Comparison of ENCODE assay signal across 27 mouse cellular contexts in genomic region chr14:47302885-47303680, GRCm38 (mm10). TPM values are rescaled to one million over a fixed set of nuclear protein-coding genes. Genes with fewer than 3 reads are reported as not detected.
DNase-seq lines count a peak whose midpoint lies in the region; ATAC-seq and TF ChIP-seq lines count a peak whose summit lies in the region.
"Had no signal": no experiment of that assay in that cellular context is flagged by ENCODE, and none has a peak within 500 bp of the region (broad histone marks: within the 10 kb centered on the region; RNA-seq: fewer than 3 reads in every experiment).

No protein-coding gene starts in this region.

- TF ChIP-seq EP300 in liver, postnatal 0 days (IDR thresholded peaks at IDR 0.05; ENCODE audit: low read depth): no peak

- H3K27me3 ChIP-seq in intestine, postnatal 0 days (replicated peaks; ENCODE audit: control insufficient read depth, insufficient read depth, low read length): no peaks in the 10 kb centered on the region
- no peaks in the 10 kb centered on the region for H3K27me3 ChIP-seq in intestine, embryonic 15.5 days (replicated peaks)
- H3K27me3 ChIP-seq in liver, embryonic 12.5 days (replicated peaks): no peaks in the 10 kb centered on the region
- H3K27me3 ChIP-seq in liver, postnatal 0 days (ENCODE audit: insufficient read depth, low read length): no peaks in the 10 kb centered on the region
- no peaks in the 10 kb centered on the region for H3K27me3 ChIP-seq in E14TG2a.4 (ENCODE audit: insufficient read depth, low read length)
- no peaks in the 10 kb centered on the region for H3K27me3 ChIP-seq in small intestine, adult 2 months (ENCODE audit: control insufficient read depth, insufficient read depth, low read length)
- no peaks in the 10 kb centered on the region for H3K27me3 ChIP-seq in forebrain, embryonic 11.5 days (ENCODE audit: control insufficient read depth, insufficient read depth, low read length)
- H3K27me3 ChIP-seq: embryonic facial prominence, embryonic 13.5 days; forebrain, embryonic 13.5 days; hindbrain, embryonic 13.5 days had no signal

- no peak for ATAC-seq in intestine, postnatal 0 days
- ATAC-seq in intestine, embryonic 15.5 days: no peak
- ATAC-seq in liver, embryonic 12.5 days: no peak
- ATAC-seq in liver, postnatal 0 days: no peak
- ATAC-seq in forebrain, embryonic 11.5 days (replicated peaks; ENCODE audit: low FRiP score): no peak
- ATAC-seq: forebrain, embryonic 13.5 days; forebrain, embryonic 16.5 days; hindbrain, embryonic 16.5 days had no signal

- peak overlapping the region; percentile 60 for H3K27ac ChIP-seq in intestine, postnatal 0 days (ENCODE audit: low read depth, low read length)
- H3K27ac ChIP-seq in intestine, embryonic 15.5 days: no peak overlapping the region; the same call in 1 of the 2 replicates
- H3K27ac ChIP-seq in liver, embryonic 12.5 days: no peak overlapping the region
- no peak overlapping the region for H3K27ac ChIP-seq in liver, postnatal 0 days (ENCODE audit: low read depth)
- H3K27ac ChIP-seq in small intestine, adult 2 months (ENCODE audit: insufficient read depth, low read depth, low read length): peak overlapping the region; percentile 39; the same call in 1 of the 2 replicates
- H3K27ac ChIP-seq in forebrain, embryonic 11.5 days (ENCODE audit: low read depth, low read length): no peak overlapping the region
- H3K27ac ChIP-seq: embryonic facial prominence, embryonic 10.5 days; embryonic facial prominence, embryonic 13.5 days; forebrain, embryonic 13.5 days; gastrocnemius, adult 2 months; hindbrain, embryonic 10.5 days; hindbrain, embryonic 13.5 days had no signal

- WGBS in intestine, postnatal 0 days: 59% methylated on average over 14 of the region's 14 CpGs
- 76% methylated on average over 14 of the region's 14 CpGs for WGBS in intestine, embryonic 15.5 days
- 79% methylated on average over 14 of the region's 14 CpGs for WGBS in liver, embryonic 12.5 days (ENCODE audit: insufficient replicate concordance)
- WGBS in liver, postnatal 0 days (ENCODE audit: insufficient replicate concordance): 72% methylated on average over 14 of the region's 14 CpGs
- 49% methylated on average over 14 of the region's 14 CpGs for WGBS in small intestine, adult 2 months
- WGBS in forebrain, embryonic 11.5 days: 87% methylated on average over 14 of the region's 14 CpGs

- H3K36me3 ChIP-seq in intestine, postnatal 0 days (ENCODE audit: control insufficient read depth, insufficient read depth): peaks cover 5% of the 10 kb centered on the region; the same call in 1 of the 2 replicates
- H3K36me3 ChIP-seq in intestine, embryonic 15.5 days: 0 out of 2 replicates have a peak, but pooled peaks cover 3% of the 10 kb centered on the region
- H3K36me3 ChIP-seq in liver, embryonic 12.5 days: peaks cover 59% of the 10 kb centered on the region
- H3K36me3 ChIP-seq in liver, postnatal 0 days (replicated peaks; ENCODE audit: insufficient read depth, low read length): peaks cover 4% of the 10 kb centered on the region; the same call in 1 of the 2 replicates
- H3K36me3 ChIP-seq in E14TG2a.4 (ENCODE audit: insufficient read depth, low read length): peaks cover 67% of the 10 kb centered on the region
- H3K36me3 ChIP-seq in small intestine, adult 2 months (ENCODE audit: control insufficient read depth, insufficient read depth, low read length): peaks cover 3% of the 10 kb centered on the region; the same call in 1 of the 2 replicates
- H3K36me3 ChIP-seq in forebrain, embryonic 11.5 days (ENCODE audit: control insufficient read depth, insufficient read depth, low read length): no peaks in the 10 kb centered on the region; the same call in 1 of the 2 replicates
- H3K36me3 ChIP-seq: hindbrain, embryonic 13.5 days had no signal

- H3K4me2 ChIP-seq in intestine, postnatal 0 days (replicated peaks; ENCODE audit: low read depth): 0 out of 2 replicates have a peak overlapping the region, but pooled peaks have one; percentile 6
- H3K4me2 ChIP-seq in intestine, embryonic 15.5 days (replicated peaks): no peak overlapping the region
- no peak overlapping the region for H3K4me2 ChIP-seq in liver, embryonic 12.5 days
- H3K4me2 ChIP-seq in liver, postnatal 0 days (ENCODE audit: low read depth, low read length): no peak overlapping the region
- H3K4me2 ChIP-seq in forebrain, embryonic 11.5 days (ENCODE audit: low read depth, low read length, severe bottlenecking): no peak overlapping the region
- H3K4me2 ChIP-seq: embryonic facial prominence, embryonic 13.5 days; forebrain, embryonic 13.5 days; heart, embryonic 11.5 days; hindbrain, embryonic 13.5 days had no signal

- H3K4me1 ChIP-seq in intestine, postnatal 0 days (replicated peaks; ENCODE audit: control insufficient read depth, insufficient read depth, low read length): peaks cover 8% of the 10 kb centered on the region; the same call in 1 of the 2 replicates
- H3K4me1 ChIP-seq in intestine, embryonic 15.5 days (replicated peaks): peaks cover 16% of the 10 kb centered on the region
- H3K4me1 ChIP-seq in liver, embryonic 12.5 days: peaks cover 69% of the 10 kb centered on the region
- peaks cover 43% of the 10 kb centered on the region for H3K4me1 ChIP-seq in liver, postnatal 0 days (ENCODE audit: insufficient read depth)
- H3K4me1 ChIP-seq in E14TG2a.4 (replicated peaks; ENCODE audit: low read depth, low read length): peaks cover 73% of the 10 kb centered on the region
- H3K4me1 ChIP-seq in small intestine, adult 2 months (ENCODE audit: control insufficient read depth, insufficient read depth, insufficient read length, low read length): peaks cover 20% of the 10 kb centered on the region; the same call in 1 of the 2 replicates
- peaks cover 3% of the 10 kb centered on the region; the same call in 1 of the 2 replicates for H3K4me1 ChIP-seq in forebrain, embryonic 11.5 days (replicated peaks; ENCODE audit: control insufficient read depth, insufficient read depth, low read length)

- DNase-seq in liver, postnatal 0 days: no peak
- DNase-seq in forebrain, embryonic 11.5 days (ENCODE audit: low spot score): no peak
- DNase-seq: adrenal gland, adult 2 months; adrenal gland, postnatal 25 days; cerebellum, adult 11-12 months; cerebellum, adult 8-10 months; cerebellum, postnatal 10 days; cerebellum, postnatal 36 days; embryo, embryonic 11 days; gastrocnemius, adult 2 months; gastrocnemius, postnatal 14 days; heart, adult 18-20 months had no signal

- TF ChIP-seq POLR2A in small intestine, adult 2 months (IDR thresholded peaks at IDR 0.05; ENCODE audit: low read depth, low read length): no peak

- no peak overlapping the region for H3K4me3 ChIP-seq in intestine, postnatal 0 days (ENCODE audit: low read depth, low read length)
- no peak overlapping the region for H3K4me3 ChIP-seq in intestine, embryonic 15.5 days (replicated peaks)
- H3K4me3 ChIP-seq in liver, embryonic 12.5 days: no peak overlapping the region
- no peak overlapping the region for H3K4me3 ChIP-seq in liver, postnatal 0 days (ENCODE audit: low read depth, low read length)
- H3K4me3 ChIP-seq in E14TG2a.4 (replicated peaks; ENCODE audit: low read length): peak overlapping the region; percentile 17; the same call in 1 of the 2 replicates
- H3K4me3 ChIP-seq in small intestine, adult 2 months (ENCODE audit: low read depth, low read length): no peak overlapping the region
- no peak overlapping the region for H3K4me3 ChIP-seq in forebrain, embryonic 11.5 days (ENCODE audit: low read depth, low read length)
- H3K4me3 ChIP-seq: embryonic facial prominence, embryonic 10.5 days; embryonic facial prominence, embryonic 13.5 days; erythroblast, embryonic 14.5 days; forebrain, embryonic 13.5 days; gastrocnemius, adult 2 months; hindbrain, embryonic 10.5 days; hindbrain, embryonic 13.5 days had no signal

- TF ChIP-seq CTCF in intestine, postnatal 0 days (IDR thresholded peaks at IDR 0.05; ENCODE audit: low read depth): no peak
- TF ChIP-seq CTCF in liver, postnatal 0 days (IDR thresholded peaks at IDR 0.05; ENCODE audit: low read depth): no peak
- no peak for TF ChIP-seq CTCF in E14TG2a.4 (conservative IDR thresholded peaks at IDR 0.05; ENCODE audit: low read length)
- TF ChIP-seq CTCF in small intestine, adult 2 months (IDR thresholded peaks at IDR 0.05; ENCODE audit: extremely low read depth, insufficient read length, insufficient replicate concordance, low read depth, low read length): no peak

- no peak overlapping the region for H3K9ac ChIP-seq in intestine, postnatal 0 days (ENCODE audit: low read depth, low read length)
- no peak overlapping the region for H3K9ac ChIP-seq in intestine, embryonic 15.5 days
- 0 out of 2 replicates have a peak overlapping the region, but pooled peaks have one; percentile 27 for H3K9ac ChIP-seq in liver, embryonic 12.5 days
- H3K9ac ChIP-seq in liver, postnatal 0 days (replicated peaks): no peak overlapping the region
- H3K9ac ChIP-seq in forebrain, embryonic 11.5 days (ENCODE audit: low read length): no peak overlapping the region
- H3K9ac ChIP-seq: embryonic facial prominence, embryonic 13.5 days; forebrain, embryonic 13.5 days; hindbrain, embryonic 13.5 days had no signal

- H3K9me3 ChIP-seq in intestine, postnatal 0 days (ENCODE audit: control insufficient read depth): no peaks in the 10 kb centered on the region
- H3K9me3 ChIP-seq in intestine, embryonic 15.5 days: no peaks in the 10 kb centered on the region
- no peaks in the 10 kb centered on the region for H3K9me3 ChIP-seq in liver, embryonic 12.5 days (replicated peaks)
- no peaks in the 10 kb centered on the region for H3K9me3 ChIP-seq in liver, postnatal 0 days (ENCODE audit: low read length)
- no peaks in the 10 kb centered on the region for H3K9me3 ChIP-seq in E14TG2a.4 (ENCODE audit: low read length)
- H3K9me3 ChIP-seq in forebrain, embryonic 11.5 days (ENCODE audit: control insufficient read depth, low read length): no peaks in the 10 kb centered on the region
- H3K9me3 ChIP-seq: embryonic facial prominence, embryonic 10.5 days; embryonic facial prominence, embryonic 13.5 days; forebrain, embryonic 13.5 days; G1E; hindbrain, embryonic 10.5 days; hindbrain, embryonic 13.5 days had no signal

RNA-seq across cellular contexts. Expression of gene Mapk1ip1l, which starts 5.0 kb away (rescaled TPM):
- polyA plus RNA-seq in intestine, postnatal 0 days (2015; fragmentation: Nextera tagmentation; extraction: Ambion mirVana): 30.8 and 31.2 TPM in 2 replicates
- 61.5 and 63.4 TPM in 2 replicates for polyA plus RNA-seq in intestine, embryonic 15.5 days (2015; fragmentation: Nextera tagmentation; extraction: Ambion mirVana)
- polyA plus RNA-seq in liver, embryonic 12.5 days (2016; fragmentation: Nextera tagmentation; extraction: Ambion mirVana): 45.1 and 49.6 TPM in 2 replicates
- polyA plus RNA-seq in liver, postnatal 0 days (2015; fragmentation: Nextera tagmentation; extraction: Ambion mirVana): 15.1 and 16.6 TPM in 2 replicates
- 27.2 and 94.6 TPM in 2 replicates for polyA plus RNA-seq in small intestine, adult 2 months (2012; rRNA removed)
- polyA plus RNA-seq in forebrain, embryonic 11.5 days (2014; fragmentation: Nextera tagmentation; extraction: Ambion mirVana): 121 and 122 TPM in 2 replicates

RNA-seq across cellular contexts. Expression of gene Socs4, which starts 26.4 kb away (rescaled TPM):
- polyA plus RNA-seq in intestine, postnatal 0 days (2015; fragmentation: Nextera tagmentation; extraction: Ambion mirVana): 4.3 and 5.3 TPM in 2 replicates
- 4.2 and 4.8 TPM in 2 replicates for polyA plus RNA-seq in intestine, embryonic 15.5 days (2015; fragmentation: Nextera tagmentation; extraction: Ambion mirVana)
- polyA plus RNA-seq in liver, embryonic 12.5 days (2016; fragmentation: Nextera tagmentation; extraction: Ambion mirVana): 3.0 and 4.3 TPM in 2 replicates
- polyA plus RNA-seq in liver, postnatal 0 days (2015; fragmentation: Nextera tagmentation; extraction: Ambion mirVana): 1.7 and 1.9 TPM in 2 replicates
- 1.1 and 2.7 TPM in 2 replicates for polyA plus RNA-seq in small intestine, adult 2 months (2012; rRNA removed)
- polyA plus RNA-seq in forebrain, embryonic 11.5 days (2014; fragmentation: Nextera tagmentation; extraction: Ambion mirVana): 5.2 and 5.5 TPM in 2 replicates

RNA-seq across cellular contexts. Expression of gene Wdhd1, which starts 26.4 kb away (rescaled TPM):
- 4.5 and 4.6 TPM in 2 replicates for polyA plus RNA-seq in intestine, postnatal 0 days (2015; fragmentation: Nextera tagmentation; extraction: Ambion mirVana)
- 25.1 and 28.4 TPM in 2 replicates for polyA plus RNA-seq in intestine, embryonic 15.5 days (2015; fragmentation: Nextera tagmentation; extraction: Ambion mirVana)
- 58.1 and 58.9 TPM in 2 replicates for polyA plus RNA-seq in liver, embryonic 12.5 days (2016; fragmentation: Nextera tagmentation; extraction: Ambion mirVana)
- 10.1 and 13.7 TPM in 2 replicates for polyA plus RNA-seq in liver, postnatal 0 days (2015; fragmentation: Nextera tagmentation; extraction: Ambion mirVana)
- 0.69 and 1.3 TPM in 2 replicates for polyA plus RNA-seq in small intestine, adult 2 months (2012; rRNA removed)
- polyA plus RNA-seq in forebrain, embryonic 11.5 days (2014; fragmentation: Nextera tagmentation; extraction: Ambion mirVana): 54.2 and 57.8 TPM in 2 replicates

Comparison
In these comparisons a context has a peak if more than half of its experiments do, and no peak if none do; other contexts are left out.
1. H3K27ac ChIP-seq: peak in intestine, postnatal 0 days (single experiment) and small intestine, adult 2 months (single experiment); none in intestine, embryonic 15.5 days (single experiment), liver, embryonic 12.5 days (single experiment), liver, postnatal 0 days (single experiment) and forebrain, embryonic 11.5 days (single experiment).